Mouse (Mus musculus): ENCODE measurements around the gene Trpc4.

The Trpc4 gene

GRCm38 (mm10) chr3:54155639-54156315 lies at the start of gene Trpc4:
Gene Trpc4 (plus strand): TSS chr3:54156035.
- no peak for DNase-seq (ENCODE audit: low read depth)

- DNase-seq (ENCODE audit: low read depth) = no peak
Observed at GRCm38 (mm10) chr3:54111489-54111888, 44.3 kb upstream of the Trpc4 start.

GRCm38 (mm10) chr3:54135376-54135775 lies 20.5 kb upstream of the Trpc4 start:
- DNase-seq (ENCODE audit: low read depth) = no peak

GRCm38 (mm10) chr3:54141376-54141775 lies 14.5 kb upstream of the Trpc4 start:
- no peak for DNase-seq (ENCODE audit: low read depth)

GRCm38 (mm10) chr3:54154844-54155638 lies 794 bp upstream of the Trpc4 start:
- no peak for DNase-seq (ENCODE audit: low read depth)

GRCm38 (mm10) chr3:54156316-54157000 lies 623 bp downstream of the Trpc4 start:
- no peak for DNase-seq (ENCODE audit: low read depth)

GRCm38 (mm10) chr3:54170701-54171100 lies 14.9 kb downstream of the Trpc4 start:
- DNase-seq (ENCODE audit: low read depth) = no peak

GRCm38 (mm10) chr3:54177296-54177695 lies 21.5 kb downstream of the Trpc4 start:
- no peak for DNase-seq (ENCODE audit: low read depth)

GRCm38 (mm10) chr3:54190932-54191668 lies 35.3 kb downstream of the Trpc4 start:
- no peak for DNase-seq (ENCODE audit: low read depth)

GRCm38 (mm10) chr3:54201231-54201630 lies 45.4 kb downstream of the Trpc4 start:
- DNase-seq (ENCODE audit: low read depth) = no peak

- DNase-seq (ENCODE audit: low read depth) = no peak
Observed at GRCm38 (mm10) chr3:54204386-54204785, 48.6 kb downstream of the Trpc4 start.

- no peak for DNase-seq (ENCODE audit: low read depth)
Observed at GRCm38 (mm10) chr3:54210112-54210511, 54.3 kb downstream of the Trpc4 start.

- DNase-seq (ENCODE audit: low read depth) = no peak
Observed at GRCm38 (mm10) chr3:54211441-54211840, 55.6 kb downstream of the Trpc4 start.

- DNase-seq (ENCODE audit: low read depth) = no peak
Observed at GRCm38 (mm10) chr3:54222549-54222948, 66.7 kb downstream of the Trpc4 start.

GRCm38 (mm10) chr3:54228463-54228862 lies 72.6 kb downstream of the Trpc4 start:
- no peak for DNase-seq (ENCODE audit: low read depth)

- DNase-seq (ENCODE audit: low read depth) = no peak
Observed at GRCm38 (mm10) chr3:54238891-54239290, 83.1 kb downstream of the Trpc4 start.

- DNase-seq (ENCODE audit: low read depth) = no peak
Observed at GRCm38 (mm10) chr3:54239426-54239825, 83.6 kb downstream of the Trpc4 start.

GRCm38 (mm10) chr3:54243136-54243535 lies 87.3 kb downstream of the Trpc4 start:
- DNase-seq (ENCODE audit: low read depth) = no peak

- DNase-seq (ENCODE audit: low read depth) = no peak
Observed at GRCm38 (mm10) chr3:54244729-54245465, 89.1 kb downstream of the Trpc4 start.

- peak; percentile 17 for DNase-seq (ENCODE audit: low read depth)
Observed at GRCm38 (mm10) chr3:54246416-54246815, 90.6 kb downstream of the Trpc4 start.

- DNase-seq (ENCODE audit: low read depth) = no peak
Observed at GRCm38 (mm10) chr3:54249311-54249710, 93.5 kb downstream of the Trpc4 start.

Data from fibroblast of lung, adult 2 months (primary cell).